Mouse (Mus musculus) MEL (cell line): Measurements from ENCODE around the gene Gcnt7.

ENCODE experiments used
- CTCF ChIP-seq, 3 experiments: IDR thresholded peaks in 2 of 3; conservative IDR thresholded peaks in 1 of 3; 2 replicates each; pipeline ENCODE4 v1.5.1; 2011 to 2012; ENCODE audit warnings: low read length in 3 of 3, low read depth in 2 of 3, mild to moderate bottlenecking in 2 of 3, improper control_type of control experiment in 1 of 3, inconsistent platforms in 1 of 3, mixed read lengths in 1 of 3, moderate library complexity in 1 of 3; ENCODE audit not compliant: control insufficient read depth in 1 of 3, insufficient read depth in 1 of 3, poor library complexity in 1 of 3, severe bottlenecking in 1 of 3
- E2F4 ChIP-seq: IDR thresholded peaks from 2 replicates; pipeline ENCODE4 v1.6.1; 2011; ENCODE audit warnings: low read depth, low read length, improper control_type of control experiment, borderline replicate concordance
- KAT2A ChIP-seq: conservative IDR thresholded peaks from 2 replicates; pipeline ENCODE4 v1.6.1; 2012; ENCODE audit warnings: low read depth, low read length, improper control_type of control experiment, inconsistent platforms
- MAX ChIP-seq: IDR thresholded peaks from 2 replicates; pipeline ENCODE4 v1.6.1; 2011; ENCODE audit warnings: low read length, improper control_type of control experiment
- MAZ ChIP-seq: IDR thresholded peaks from 2 replicates; pipeline ENCODE4 v1.6.1; 2012; ENCODE audit warnings: low read depth, mild to moderate bottlenecking, inconsistent platforms, low read length, improper control_type of control experiment
- MYB ChIP-seq: IDR thresholded peaks from 2 replicates; pipeline ENCODE4 v1.6.1; 2011; ENCODE audit warnings: mild to moderate bottlenecking, low read depth, low read length, improper control_type of control experiment
- POLR2A ChIP-seq, 2 experiments: IDR thresholded peaks; 2 replicates each; pipeline ENCODE4 v1.6.1; 2011 to 2012; ENCODE audit warnings: low read length in 2 of 2, mild to moderate bottlenecking in 2 of 2, control low read depth in 1 of 2, improper control_type of control experiment in 1 of 2, low read depth in 1 of 2, moderate library complexity in 1 of 2; ENCODE audit not compliant: control insufficient read depth in 1 of 2, insufficient read depth in 1 of 2, poor library complexity in 1 of 2
- SIN3A ChIP-seq: IDR thresholded peaks from 2 replicates; pipeline ENCODE4 v1.6.1; 2012; ENCODE audit warnings: low read length, improper control_type of control experiment, inconsistent platforms
- TAL1 ChIP-seq: IDR thresholded peaks from 2 replicates; pipeline ENCODE4 v1.6.1; 2012; ENCODE audit warnings: mild to moderate bottlenecking, inconsistent platforms, low read length, moderate library complexity, mixed read lengths
- ZC3H11A ChIP-seq: IDR thresholded peaks from 2 replicates; pipeline ENCODE4 v1.6.1; 2012; ENCODE audit warnings: low read depth, mild to moderate bottlenecking, inconsistent platforms, low read length, improper control_type of control experiment

GRCm38 (mm10) chr2:172405011-172405410 is 53.4 kb downstream of the Gcnt7 start:
- TF ChIP-seq CTCF (IDR thresholded peaks at IDR 0.05 in 2 of 3, conservative IDR thresholded peaks at IDR 0.05 in 1 of 3; ENCODE audit: control insufficient read depth in 1 of 3, insufficient read depth in 1 of 3, low read depth in 2 of 3, low read length in 3 of 3, poor library complexity in 1 of 3, severe bottlenecking in 1 of 3) (no peak), MAX (no peak), E2F4 (no peak), SIN3A (no peak), TAL1 (no peak), ZC3H11A (no peak), MYB (no peak), MAZ (no peak), KAT2A (no peak), POLR2A (IDR thresholded peaks at IDR 0.05; ENCODE audit: control insufficient read depth in 1 of 2, insufficient read depth in 1 of 2, low read depth in 1 of 2, low read length in 2 of 2, poor library complexity in 1 of 2) (no peak)
